In genomic region chr10:128526366-128527356, GRCm38 (mm10) we compare ENCODE assay signal across 8 mouse cellular contexts. TPM values are rescaled to one million over a fixed set of nuclear protein-coding genes. Genes with fewer than 3 reads are reported as not detected.
DNase-seq lines count a peak whose midpoint lies in the region; ATAC-seq and TF ChIP-seq lines count a peak whose summit lies in the region.

No protein-coding gene starts in this region.

- peaks cover 29% of the 10 kb centered on the region for H3K4me1 ChIP-seq in E14TG2a.4 (replicated peaks; ENCODE audit: low read depth, low read length)
- peaks cover 19% of the 10 kb centered on the region for H3K4me1 ChIP-seq in forebrain, embryonic 16.5 days (replicated peaks; ENCODE audit: control insufficient read depth, insufficient read depth, low read length)
- peaks cover 35% of the 10 kb centered on the region for H3K4me1 ChIP-seq in liver, embryonic 15.5 days (replicated peaks)

- H3K9ac ChIP-seq in forebrain, embryonic 16.5 days (replicated peaks; ENCODE audit: low read depth, low read length): peak overlapping the region; percentile 71
- H3K9ac ChIP-seq in liver, embryonic 15.5 days: peak overlapping the region; percentile 65

- 31% methylated on average over 28 of the region's 28 CpGs for WGBS in forebrain, embryonic 16.5 days
- WGBS in liver, embryonic 15.5 days (ENCODE audit: insufficient replicate concordance): 24% methylated on average over 28 of the region's 28 CpGs

- H3K4me3 ChIP-seq in C2C12 (ENCODE audit: insufficient read depth, poor library complexity, severe bottlenecking) (peak overlapping the region; percentile 28), E14TG2a.4 (replicated peaks; ENCODE audit: low read length) (peak overlapping the region; percentile 98)
- H3K4me3 ChIP-seq in forebrain, embryonic 16.5 days (replicated peaks; ENCODE audit: low read length): peak overlapping the region; percentile 77
- peak overlapping the region; percentile 78 for H3K4me3 ChIP-seq in liver, embryonic 15.5 days (replicated peaks)

- H3K27me3 ChIP-seq in C2C12 (ENCODE audit: control insufficient read depth, insufficient read depth, insufficient read length) (no peaks in the 10 kb centered on the region), E14TG2a.4 (ENCODE audit: insufficient read depth, low read length) (peaks cover 14% of the 10 kb centered on the region; the same call in 1 of the 2 replicates)
- peaks cover 4% of the 10 kb centered on the region; the same call in 1 of the 2 replicates for H3K27me3 ChIP-seq in forebrain, embryonic 16.5 days (replicated peaks; ENCODE audit: control insufficient read depth, insufficient read depth, low read length)
- H3K27me3 ChIP-seq in liver, embryonic 15.5 days: no peaks in the 10 kb centered on the region

- H3K4me2 ChIP-seq in forebrain, embryonic 16.5 days (ENCODE audit: low read length): peak overlapping the region; percentile 100
- H3K4me2 ChIP-seq in liver, embryonic 15.5 days: peak overlapping the region; percentile 99

- ATAC-seq in forebrain, embryonic 16.5 days: no peak
- peak; percentile 30 for ATAC-seq in liver, embryonic 15.5 days (ENCODE audit: insufficient read depth)
- no peak for ATAC-seq in activated CD4-positive, CD25-positive, alpha-beta regulatory T cell, adult 4 months

- H3K79me3 ChIP-seq in C2C12 (ENCODE audit: low read depth): peaks cover 5% of the 10 kb centered on the region

- H3ac ChIP-seq in C2C12 (ENCODE audit: control insufficient read depth, insufficient read length, low read depth): peak overlapping the region; percentile 57

- H3K9me3 ChIP-seq in E14TG2a.4 (ENCODE audit: low read length): no peaks in the 10 kb centered on the region
- H3K9me3 ChIP-seq in forebrain, embryonic 16.5 days (ENCODE audit: control insufficient read depth, low read length): no peaks in the 10 kb centered on the region
- no peaks in the 10 kb centered on the region for H3K9me3 ChIP-seq in liver, embryonic 15.5 days (replicated peaks)

- peaks cover 33% of the 10 kb centered on the region for H3K79me2 ChIP-seq in C2C12 (ENCODE audit: control insufficient read depth, insufficient read depth)

- TF ChIP-seq CTCF in C2C12 (IDR thresholded peaks at IDR 0.05; ENCODE audit: control insufficient read depth, insufficient read depth, insufficient read length) (no peak), E14TG2a.4 (conservative IDR thresholded peaks at IDR 0.05; ENCODE audit: low read length) (no peak)

- peaks cover 12% of the 10 kb centered on the region for H3K36me3 ChIP-seq in C2C12 (ENCODE audit: control insufficient read depth, insufficient read depth)
- H3K36me3 ChIP-seq in E14TG2a.4 (ENCODE audit: insufficient read depth, low read length): peaks cover 17% of the 10 kb centered on the region
- H3K36me3 ChIP-seq in forebrain, embryonic 16.5 days (ENCODE audit: control insufficient read depth, insufficient read depth): no peaks in the 10 kb centered on the region
- H3K36me3 ChIP-seq in liver, embryonic 15.5 days (replicated peaks): peaks cover 8% of the 10 kb centered on the region; the same call in 1 of the 2 replicates

- no peak for DNase-seq in left cerebral cortex, adult 11 months (ENCODE audit: low spot score)
- no peak for DNase-seq in layer of hippocampus, postnatal 25 days (ENCODE audit: extremely low spot score in 1 of 2, low spot score in 1 of 2)
- DNase-seq in cerebellum, adult 8-10 months: no peak

- H3K27ac ChIP-seq in forebrain, embryonic 16.5 days (ENCODE audit: low read length): no peak overlapping the region
- peak overlapping the region; percentile 92 for H3K27ac ChIP-seq in liver, embryonic 15.5 days (replicated peaks)

TF ChIP-seq in C2C12, 6 proteins besides CTCF, POLR2A, EP300 and RAD21:
- no peak for TF ChIP-seq CEBPB (IDR thresholded peaks at IDR 0.05; ENCODE audit: low read depth)
- TF ChIP-seq MAX (IDR thresholded peaks at IDR 0.05): no peak
- TF ChIP-seq FOSL1 (IDR thresholded peaks at IDR 0.05; ENCODE audit: insufficient read depth, low read length, poor library complexity, severe bottlenecking): no peak
- no peak for TF ChIP-seq USF1 (IDR thresholded peaks at IDR 0.05; ENCODE audit: low read depth)
- no peak for TF ChIP-seq MYOD1 (IDR thresholded peaks at IDR 0.05; ENCODE audit: control insufficient read depth, insufficient read length, low read depth)
- no peak for TF ChIP-seq MYOG (IDR thresholded peaks at IDR 0.05; ENCODE audit: control insufficient read depth, extremely low read depth, insufficient read length)

RNA-seq across cellular contexts. Expression of gene Esyt1, which starts 1.0 kb away (rescaled TPM):
- polyA plus RNA-seq in C2C12 (2012; fragmentation: generic; extraction: Trizol): 120 TPM
- 9.0 and 9.6 TPM in 2 replicates for polyA plus RNA-seq in forebrain, embryonic 16.5 days (2015; fragmentation: Nextera tagmentation; extraction: Ambion mirVana)
- polyA plus RNA-seq in liver, embryonic 15.5 days (2015; fragmentation: Nextera tagmentation; extraction: Ambion mirVana): 11.8 and 12.6 TPM in 2 replicates
- total RNA-seq in layer of hippocampus, postnatal 25 days (2021): 1 to 10 TPM; 4.6 to 5.0 TPM
- 10 to 100 TPM; 77.5 to 80.7 TPM for polyA plus RNA-seq in activated CD4-positive, CD25-positive, alpha-beta regulatory T cell, adult 4 months (2017; shearing (Covaris generic))

RNA-seq across cellular contexts. Expression of gene Zc3h10, which starts 20.9 kb away (rescaled TPM):
- polyA plus RNA-seq in C2C12 (2012; fragmentation: generic; extraction: Trizol): 13.0 TPM
- polyA plus RNA-seq in forebrain, embryonic 16.5 days (2015; fragmentation: Nextera tagmentation; extraction: Ambion mirVana): 20.9 and 21.7 TPM in 2 replicates
- 4.9 and 5.8 TPM in 2 replicates for polyA plus RNA-seq in liver, embryonic 15.5 days (2015; fragmentation: Nextera tagmentation; extraction: Ambion mirVana)
- total RNA-seq in layer of hippocampus, postnatal 25 days (2021): 10 to 100 TPM; 13.2 to 14.8 TPM
- 10 to 100 TPM in 1 of 2 experiments, 1 to 10 TPM in 1; 6.4 to 10.1 TPM for polyA plus RNA-seq in activated CD4-positive, CD25-positive, alpha-beta regulatory T cell, adult 4 months (2017; shearing (Covaris generic))

RNA-seq across cellular contexts. Expression of gene Rpl41, which starts 22.4 kb away (rescaled TPM):
- 13,760 TPM for polyA plus RNA-seq in C2C12 (2012; fragmentation: generic; extraction: Trizol)
- 2,032 and 2,064 TPM in 2 replicates for polyA plus RNA-seq in forebrain, embryonic 16.5 days (2015; fragmentation: Nextera tagmentation; extraction: Ambion mirVana)
- polyA plus RNA-seq in liver, embryonic 15.5 days (2015; fragmentation: Nextera tagmentation; extraction: Ambion mirVana): 1,944 and 2,155 TPM in 2 replicates
- 1,000 to 10,000 TPM; 1,459 to 1,623 TPM for total RNA-seq in layer of hippocampus, postnatal 25 days (2021)
- polyA plus RNA-seq in activated CD4-positive, CD25-positive, alpha-beta regulatory T cell, adult 4 months (2017; shearing (Covaris generic)): 1,000 to 10,000 TPM; 5,950 to 7,803 TPM

RNA-seq across cellular contexts. Expression of gene Myl6b, which starts 28.2 kb away (rescaled TPM):
- polyA plus RNA-seq in C2C12 (2012; fragmentation: generic; extraction: Trizol): 16.7 TPM
- polyA plus RNA-seq in forebrain, embryonic 16.5 days (2015; fragmentation: Nextera tagmentation; extraction: Ambion mirVana): 5.4 and 5.9 TPM in 2 replicates
- polyA plus RNA-seq in liver, embryonic 15.5 days (2015; fragmentation: Nextera tagmentation; extraction: Ambion mirVana): 1.4 and 1.7 TPM in 2 replicates
- total RNA-seq in layer of hippocampus, postnatal 25 days (2021): 10 to 100 TPM; 17.4 to 18.9 TPM
- polyA plus RNA-seq in activated CD4-positive, CD25-positive, alpha-beta regulatory T cell, adult 4 months (2017; shearing (Covaris generic)): 1 to 10 TPM; 2.0 to 6.9 TPM

RNA-seq across cellular contexts. Expression of gene Myl6, which starts 32.7 kb away (rescaled TPM):
- 3,169 TPM for polyA plus RNA-seq in C2C12 (2012; fragmentation: generic; extraction: Trizol)
- polyA plus RNA-seq in forebrain, embryonic 16.5 days (2015; fragmentation: Nextera tagmentation; extraction: Ambion mirVana): 599 and 678 TPM in 2 replicates
- 483 and 484 TPM in 2 replicates for polyA plus RNA-seq in liver, embryonic 15.5 days (2015; fragmentation: Nextera tagmentation; extraction: Ambion mirVana)
- 100 to 1,000 TPM; 551 to 619 TPM for total RNA-seq in layer of hippocampus, postnatal 25 days (2021)
- 1,000 to 10,000 TPM; 1,113 TPM for polyA plus RNA-seq in activated CD4-positive, CD25-positive, alpha-beta regulatory T cell, adult 4 months (2017; shearing (Covaris generic))

Comparison
In these comparisons a context has a peak if more than half of its experiments do, and no peak if none do; other contexts are left out.
1. H3K4me3 ChIP-seq: peak in every context shown above with its lines; median percentile 98 in E14TG2a.4; 78 in liver, embryonic 15.5 days; 77 in forebrain, embryonic 16.5 days; 28 in C2C12.